11 mouse cellular contexts compared by ENCODE assay signal in genomic region chr1:180623911-180624310, GRCm38 (mm10). TPM values are rescaled to one million over a fixed set of nuclear protein-coding genes. Genes with fewer than 3 reads are reported as not detected.
A peak's percentile ranks its signal among the peaks of the same experiment; 100 is the strongest.
DNase-seq lines count a peak whose midpoint lies in the region; ATAC-seq and TF ChIP-seq lines count a peak whose summit lies in the region.
"Had no signal": no experiment of that assay in that cellular context is flagged by ENCODE, and none has a peak within 500 bp of the region (broad histone marks: within the 10 kb centered on the region; RNA-seq: fewer than 3 reads in every experiment).

No protein-coding gene starts in this region.

- H3K27me3 ChIP-seq in kidney, embryonic 14.5 days (ENCODE audit: control insufficient read depth, insufficient read depth, low read length) = no peaks in the 10 kb centered on the region
- H3K27me3 ChIP-seq in stomach, postnatal 0 days (ENCODE audit: control insufficient read depth, insufficient read depth, low read length) = no peaks in the 10 kb centered on the region
- H3K27me3 ChIP-seq: liver, embryonic 13.5 days had no signal

- peak; percentile 25 for DNase-seq in kidney, adult 9 months
- peak; percentile 35 for DNase-seq in thymus, postnatal 14 days
- no peak for DNase-seq in thymus, postnatal 10 days (ENCODE audit: low spot score in 2 of 2)
- DNase-seq in T-cell, adult 2 months (ENCODE audit: low spot score) = peak; percentile 13
- no peak for DNase-seq in stomach, postnatal 0 days (ENCODE audit: low spot score)
- DNase-seq in frontal cortex, postnatal 10 days (ENCODE audit: low spot score in 2 of 2) = no peak
- DNase-seq in layer of hippocampus, adult 9-11 months = no peak
- DNase-seq: heart, postnatal 14 days; liver, embryonic 13.5 days had no signal

- WGBS in kidney, embryonic 14.5 days = 90% methylated on average over 2 of the region's 2 CpGs
- 92% methylated on average over 2 of the region's 2 CpGs for WGBS in stomach, postnatal 0 days

- no peaks in the 10 kb centered on the region for H3K9me3 ChIP-seq in kidney, embryonic 14.5 days (ENCODE audit: control insufficient read depth, low read length)
- H3K9me3 ChIP-seq in stomach, postnatal 0 days (ENCODE audit: control insufficient read depth, low read length) = no peaks in the 10 kb centered on the region

- H3K9ac ChIP-seq in kidney, embryonic 14.5 days (ENCODE audit: low read depth, low read length) = no peak overlapping the region
- H3K9ac ChIP-seq in stomach, postnatal 0 days (ENCODE audit: low read length) = no peak overlapping the region
- H3K9ac ChIP-seq: liver, embryonic 13.5 days had no signal

- no peaks in the 10 kb centered on the region for H3K4me1 ChIP-seq in kidney, embryonic 14.5 days (ENCODE audit: control insufficient read depth, insufficient read depth, low read length)
- H3K4me1 ChIP-seq in stomach, postnatal 0 days (replicated peaks; ENCODE audit: control insufficient read depth, insufficient read depth) = no peaks in the 10 kb centered on the region
- H3K4me1 ChIP-seq: liver, embryonic 13.5 days had no signal

- no peak for TF ChIP-seq EP300 in stomach, postnatal 0 days (optimal IDR thresholded peaks at IDR 0.05)

- no peak overlapping the region for H3K27ac ChIP-seq in kidney, embryonic 14.5 days (ENCODE audit: low read depth, low read length)
- no peak overlapping the region for H3K27ac ChIP-seq in stomach, postnatal 0 days (replicated peaks)
- H3K27ac ChIP-seq: liver, embryonic 13.5 days had no signal

- no peak overlapping the region for H3K4me2 ChIP-seq in kidney, embryonic 14.5 days (replicated peaks; ENCODE audit: low read depth, low read length)
- no peak overlapping the region for H3K4me2 ChIP-seq in stomach, postnatal 0 days (replicated peaks; ENCODE audit: low read depth)
- H3K4me2 ChIP-seq: liver, embryonic 13.5 days had no signal

- H3K4me3 ChIP-seq in kidney, embryonic 14.5 days (ENCODE audit: low read length) = no peak overlapping the region
- H3K4me3 ChIP-seq in stomach, postnatal 0 days (ENCODE audit: low read depth, low read length) = no peak overlapping the region
- H3K4me3 ChIP-seq: liver, embryonic 13.5 days had no signal

- peak; percentile 54 for TF ChIP-seq CTCF in stomach, postnatal 0 days (IDR thresholded peaks at IDR 0.05; ENCODE audit: low read depth)

- no peak for ATAC-seq in kidney, embryonic 14.5 days (ENCODE audit: low FRiP score, low TSS enrichment)
- ATAC-seq in stomach, postnatal 0 days (ENCODE audit: low FRiP score, low TSS enrichment) = no peak
- ATAC-seq: activated CD4-positive, CD25-positive, alpha-beta regulatory T cell, adult 4 months had no signal

- no peaks in the 10 kb centered on the region for H3K36me3 ChIP-seq in kidney, embryonic 14.5 days (ENCODE audit: control insufficient read depth, insufficient read depth, low read length)
- no peaks in the 10 kb centered on the region for H3K36me3 ChIP-seq in stomach, postnatal 0 days (ENCODE audit: control insufficient read depth, insufficient read depth, low read length)
- H3K36me3 ChIP-seq: liver, embryonic 13.5 days had no signal

RNA-seq across cellular contexts. Expression of gene Lin9, which starts 17.0 kb away (rescaled TPM):
- 19.3 and 22.0 TPM in 2 replicates for polyA plus RNA-seq in kidney, embryonic 14.5 days (2014; fragmentation: Nextera tagmentation; extraction: Ambion mirVana)
- 5.5 and 6.4 TPM in 2 replicates for polyA plus RNA-seq in stomach, postnatal 0 days (2015; fragmentation: Nextera tagmentation; extraction: Ambion mirVana)

RNA-seq across cellular contexts. Expression of gene Parp1, which starts 55.2 kb away (rescaled TPM):
- 110 and 165 TPM in 2 replicates for polyA plus RNA-seq in kidney, embryonic 14.5 days (2014; fragmentation: Nextera tagmentation; extraction: Ambion mirVana)
- polyA plus RNA-seq in stomach, postnatal 0 days (2015; fragmentation: Nextera tagmentation; extraction: Ambion mirVana) = 31.3 and 31.9 TPM in 2 replicates

Comparison
In these comparisons a context has a peak if more than half of its experiments do, and no peak if none do; other contexts are left out.
1. DNase-seq: peak in kidney, adult 9 months (single experiment), thymus, postnatal 14 days (single experiment) and T-cell, adult 2 months (single experiment); none in thymus, postnatal 10 days (0 of 2), stomach, postnatal 0 days (single experiment), frontal cortex, postnatal 10 days (0 of 2) and layer of hippocampus, adult 9-11 months (single experiment).